Mouse (Mus musculus) hindbrain, embryonic 16.5 days (tissue): ENCODE results near the gene Ccng1. TPM values are rescaled to one million over a fixed set of nuclear protein-coding genes. Genes with fewer than 3 reads are reported as not detected.
A peak's percentile ranks its signal among the peaks of the same experiment; 100 is the strongest.

Experiments used
- ATAC-seq: fragments of 200-750 bp; cut with Nextera tagmentation; 2 replicates; pipeline ENCODE4 v1.8.0; 2017; ENCODE audit warnings: moderate TSS enrichment, moderate library complexity
- H3K27ac ChIP-seq: fragments of 300-500 bp; sonication (generic); 2 replicates; pipeline ENCODE4 v1.5.1; 2014; ENCODE audit warnings: low read depth, mild to moderate bottlenecking, control low read depth, low read length, moderate library complexity
- H3K27me3 ChIP-seq: fragments of 300-500 bp; sonication (generic); replicated peaks from 2 replicates; pipeline ENCODE4 v1.6.1; 2014; ENCODE audit warnings: low read length; ENCODE audit not compliant: control insufficient read depth, insufficient read depth
- H3K36me3 ChIP-seq: fragments of 300-500 bp; sonication (generic); 2 replicates; pipeline ENCODE4 v1.6.1; 2014; ENCODE audit warnings: mild to moderate bottlenecking, low read length, moderate library complexity, mixed read lengths; ENCODE audit not compliant: control insufficient read depth, insufficient read depth
- H3K4me1 ChIP-seq: fragments of 300-500 bp; sonication (generic); 2 replicates; pipeline ENCODE4 v1.6.1; 2014; ENCODE audit warnings: low read depth, low read length; ENCODE audit not compliant: control insufficient read depth, insufficient read depth
- H3K4me2 ChIP-seq: fragments of 300-500 bp; sonication (generic); 2 replicates; pipeline ENCODE4 v1.6.1; 2014; ENCODE audit warnings: mild to moderate bottlenecking, low read length, control low read depth, moderate library complexity
- H3K4me3 ChIP-seq: fragments of 300-500 bp; sonication (generic); 2 replicates; pipeline ENCODE4 v1.5.1; 2014; ENCODE audit warnings: mild to moderate bottlenecking, low read length, control low read depth, moderate library complexity
- H3K9ac ChIP-seq: fragments of 300-500 bp; sonication (generic); 2 replicates; pipeline ENCODE4 v1.6.1; 2014; ENCODE audit warnings: low read depth, mild to moderate bottlenecking, control low read depth, low read length, moderate library complexity
- H3K9me3 ChIP-seq: fragments of 300-500 bp; sonication (generic); 2 replicates; pipeline ENCODE4 v1.6.1; 2014; ENCODE audit warnings: mild to moderate bottlenecking, low read length, moderate library complexity; ENCODE audit not compliant: control insufficient read depth
- WGBS: fragments of 180-500 bp; shearing (Covaris S2); extraction: QIAGEN DNeasy Blood & Tissue Kit; methylation state at CpG from one replicate; pipeline ENCODE4 v1.1.7; 2014; 5-methylcytosine and 5-hydroxymethylcytosine counted together
- polyA plus RNA-seq: library from polyadenylated mRNA; unstranded; fragments of >200 nt; fragmentation: Nextera tagmentation; extraction: Ambion mirVana; gene quantifications from 2 replicates; pipeline ENCODE4 v1.2.1, GENCODE M21; 2015

Ccng1 gene
- polyA plus RNA-seq, 1 experiment from 2014 or later = 44.4 TPM

DNA sequence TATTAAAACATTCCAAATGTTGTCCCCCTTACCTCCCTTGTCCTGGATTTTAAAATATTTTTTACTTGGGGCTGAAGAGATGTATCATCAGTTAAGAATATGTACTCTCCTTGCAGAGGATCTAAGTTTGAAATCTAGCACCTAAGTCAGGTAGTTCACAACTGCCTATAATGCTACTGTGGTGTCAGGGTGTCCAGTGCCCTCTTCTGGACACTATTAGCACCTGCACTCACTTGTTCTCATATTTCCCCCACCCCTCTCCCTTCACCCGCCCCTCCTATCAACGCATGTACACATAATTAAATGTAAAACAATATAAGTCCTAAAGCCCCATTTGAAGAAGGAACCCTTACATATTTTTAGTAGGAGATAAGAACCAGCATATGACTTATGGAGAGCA lies 8.3 kb upstream of the Ccng1 start:
- Histone ChIP-seq H3K4me3 (no peak overlapping the region), H3K4me1 (no peaks in the 10 kb centered on the region), H3K4me2 (no peak overlapping the region), H3K27ac (no peak overlapping the region), H3K27me3 (no peaks in the 10 kb centered on the region), H3K36me3 (no peaks in the 10 kb centered on the region), H3K9ac (no peak overlapping the region), H3K9me3 (no peaks in the 10 kb centered on the region)
- WGBS = 38% methylated on average over 2 of the region's 2 CpGs
- no peak for ATAC-seq

GRCm38 (mm10) chr11:40759896-40760295 lies 4.8 kb upstream of the Ccng1 start:
- Histone ChIP-seq H3K36me3 (no peaks in the 10 kb centered on the region), H3K4me1 (no peaks in the 10 kb centered on the region; the same call in 1 of the 2 replicates), H3K9ac (no peak overlapping the region), H3K27ac (no peak overlapping the region), H3K4me3 (no peak overlapping the region), H3K4me2 (no peak overlapping the region), H3K27me3 (no peaks in the 10 kb centered on the region), H3K9me3 (no peaks in the 10 kb centered on the region)
- ATAC-seq = no peak
- 86% methylated on average over 8 of the region's 8 CpGs for WGBS

GRCm38 (mm10) chr11:40755968-40756367 lies 857 bp upstream of the Ccng1 start:
- Histone ChIP-seq H3K9me3 (no peaks in the 10 kb centered on the region), H3K4me2 (peak overlapping the region; percentile 93), H3K4me1 (peaks cover 8% of the 10 kb centered on the region), H3K27ac (no peak overlapping the region), H3K9ac (peak overlapping the region; percentile 27; the same call in 1 of the 2 replicates), H3K4me3 (no peak overlapping the region), H3K27me3 (no peaks in the 10 kb centered on the region), H3K36me3 (no peaks in the 10 kb centered on the region)
- 83% methylated on average over 8 of the region's 8 CpGs for WGBS
- no peak for ATAC-seq

DNA sequence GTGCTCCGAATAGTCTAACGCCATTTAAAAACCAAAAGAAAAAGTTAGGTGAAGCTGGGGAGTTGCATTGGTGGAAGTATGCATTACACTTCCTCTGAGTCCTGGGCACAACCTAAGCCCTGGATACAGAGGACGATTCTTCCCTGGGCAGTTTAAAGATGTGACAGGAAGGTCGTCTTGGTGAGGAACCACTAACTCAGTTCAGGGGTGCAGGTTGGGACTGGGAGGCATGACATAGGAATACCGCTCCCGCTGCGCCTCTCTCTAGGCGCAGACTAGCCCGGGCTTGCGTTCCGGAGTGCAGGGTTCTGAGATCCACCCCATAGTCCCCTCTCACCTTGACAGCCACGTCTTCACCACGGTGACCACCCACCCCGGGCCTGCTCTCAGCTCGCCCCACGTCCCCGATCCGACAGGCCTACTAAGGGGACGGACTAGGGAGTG lies 425 bp downstream of the Ccng1 start:
- Histone ChIP-seq H3K27ac (peak overlapping the region; percentile 64), H3K27me3 (no peaks in the 10 kb centered on the region), H3K4me1 (peaks cover 8% of the 10 kb centered on the region), H3K9ac (peak overlapping the region; percentile 92), H3K36me3 (no peaks in the 10 kb centered on the region), H3K4me3 (peak overlapping the region; percentile 94), H3K9me3 (no peaks in the 10 kb centered on the region), H3K4me2 (peak overlapping the region; percentile 93)
- 3% methylated on average over 19 of the region's 19 CpGs for WGBS
- ATAC-seq = no peak; the same call in 1 of the 2 replicates

DNA sequence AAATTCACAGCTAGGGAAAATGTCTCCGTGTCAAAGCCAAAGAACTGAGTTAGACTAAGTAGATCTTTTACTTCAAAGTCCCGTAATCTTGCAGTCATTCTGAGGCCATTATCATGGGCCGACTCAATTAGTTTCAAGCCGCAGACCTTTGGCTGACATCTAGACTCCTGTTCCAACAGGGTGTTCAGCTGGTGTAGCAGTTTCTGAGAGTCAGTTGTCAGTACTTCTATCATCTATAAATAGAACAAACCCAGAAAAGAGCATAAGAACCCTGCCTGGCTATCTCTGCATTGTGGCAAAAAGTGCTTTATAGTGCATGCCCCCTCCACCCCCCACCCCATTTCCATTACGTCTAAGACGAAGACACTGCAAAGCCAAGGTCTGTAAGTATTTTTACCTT lies 1.3 kb downstream of the Ccng1 start:
- Histone ChIP-seq H3K4me2 (peak overlapping the region; percentile 93), H3K36me3 (no peaks in the 10 kb centered on the region), H3K27ac (no peak overlapping the region), H3K9ac (no peak overlapping the region), H3K9me3 (no peaks in the 10 kb centered on the region), H3K4me3 (no peak overlapping the region), H3K4me1 (peaks cover 8% of the 10 kb centered on the region), H3K27me3 (no peaks in the 10 kb centered on the region)
- WGBS = 83% methylated on average over 6 of the region's 6 CpGs
- no peak for ATAC-seq

- Histone ChIP-seq H3K27me3 (no peaks in the 10 kb centered on the region), H3K9ac (no peak overlapping the region)
- WGBS = 72% methylated on average over 2 of the region's 2 CpGs
These were observed 7.4 kb downstream of the Ccng1 start for GRCm38 (mm10) chr11:40747716-40748115.

GRCm38 (mm10) chr11:40746361-40746760 lies 8.8 kb downstream of the Ccng1 start:
- Histone ChIP-seq H3K4me1 (no peaks in the 10 kb centered on the region), H3K4me2 (no peak overlapping the region), H3K27ac (no peak overlapping the region), H3K9me3 (no peaks in the 10 kb centered on the region), H3K27me3 (no peaks in the 10 kb centered on the region), H3K4me3 (no peak overlapping the region), H3K36me3 (no peaks in the 10 kb centered on the region; the same call in 1 of the 2 replicates), H3K9ac (no peak overlapping the region)
- 94% methylated on average over 12 of the region's 12 CpGs for WGBS
- ATAC-seq = no peak

More at GRCm38 (mm10) chr11:40747716-40748115, 7.4 kb downstream of the Ccng1 start:
- Histone ChIP-seq H3K4me1 (no peaks in the 10 kb centered on the region), H3K27ac (no peak overlapping the region), H3K4me3 (no peak overlapping the region), H3K36me3 (no peaks in the 10 kb centered on the region), H3K9me3 (no peaks in the 10 kb centered on the region), H3K4me2 (no peak overlapping the region)
- ATAC-seq = no peak

DNA sequence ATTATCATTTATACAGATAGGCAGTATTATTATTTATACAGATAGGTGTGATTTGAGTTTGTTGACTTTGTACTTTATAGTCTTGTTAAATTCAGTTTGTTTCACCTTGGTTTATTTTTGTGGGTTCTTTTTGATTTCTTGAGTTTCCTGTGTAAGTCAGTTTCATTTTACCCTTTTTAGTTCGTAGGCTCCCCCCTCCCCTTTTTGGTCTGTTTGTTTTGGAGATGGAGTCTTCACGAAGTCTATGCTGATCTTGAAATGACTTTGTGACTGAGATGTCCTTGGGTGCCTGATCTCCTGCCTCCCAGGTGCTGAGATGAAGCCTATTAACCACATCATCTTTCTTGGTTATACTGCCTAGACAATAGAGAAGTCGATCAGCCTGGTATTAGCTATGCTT lies 10.8 kb downstream of the Ccng1 start:
- H3K27me3 ChIP-seq = no peaks in the 10 kb centered on the region
- H3K4me3 ChIP-seq = no peak overlapping the region
- WGBS = 81% methylated on average over 3 of the region's 3 CpGs
- H3K4me2 ChIP-seq = no peak overlapping the region
- H3K9ac ChIP-seq = no peak overlapping the region
- peaks cover 5% of the 10 kb centered on the region; the same call in 1 of the 2 replicates for H3K36me3 ChIP-seq
- H3K27ac ChIP-seq = no peak overlapping the region
- H3K9me3 ChIP-seq = no peaks in the 10 kb centered on the region
- no peak for ATAC-seq
- H3K4me1 ChIP-seq = no peaks in the 10 kb centered on the region

GRCm38 (mm10) chr11:40741605-40742262 lies 13.4 kb downstream of the Ccng1 start:
- no peak overlapping the region for H3K9ac ChIP-seq
- H3K27me3 ChIP-seq = no peaks in the 10 kb centered on the region
- H3K9me3 ChIP-seq = no peaks in the 10 kb centered on the region
- no peaks in the 10 kb centered on the region for H3K4me1 ChIP-seq
- H3K4me2 ChIP-seq = no peak overlapping the region
- WGBS = 93% methylated on average over 12 of the region's 12 CpGs
- no peak overlapping the region for H3K27ac ChIP-seq
- peaks cover 19% of the 10 kb centered on the region for H3K36me3 ChIP-seq
- H3K4me3 ChIP-seq = no peak overlapping the region
- ATAC-seq = no peak
